Mouse (Mus musculus): ENCODE data around the gene Phykpl.

DNA sequence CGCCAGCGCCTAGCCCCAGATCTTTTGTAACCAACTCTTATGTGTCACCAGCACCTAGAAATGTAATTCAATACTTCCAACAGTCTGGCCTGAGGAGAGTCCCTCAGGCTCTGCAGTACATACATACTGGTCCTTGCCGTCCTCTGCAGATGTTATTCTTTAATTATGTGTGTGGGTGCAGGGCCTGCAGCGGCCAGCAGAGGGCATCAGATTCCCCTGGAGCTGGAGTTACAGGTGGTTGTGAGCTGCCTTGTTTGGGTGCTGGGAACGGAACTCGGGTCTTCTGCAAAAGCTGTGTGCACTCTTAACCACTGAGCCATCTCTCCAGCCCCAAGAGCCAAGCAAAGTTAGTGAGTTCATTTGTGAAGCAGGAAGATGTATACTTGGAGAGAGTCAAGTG lies 18.6 kb upstream of the Phykpl start:
- TF ChIP-seq CTCF (IDR thresholded peaks at IDR 0.05; ENCODE audit: low read depth, low read length) = peak; percentile 57
- TF ChIP-seq POLR2A (IDR thresholded peaks at IDR 0.05; ENCODE audit: insufficient read depth, low read length) = no peak
- TF ChIP-seq EP300 (IDR thresholded peaks at IDR 0.05; ENCODE audit: insufficient read depth, low read depth, low read length) = no peak
